Mouse (Mus musculus) CH12.LX (cell line): ENCODE measurements around the gene Nova2. TPM values are rescaled to one million over a fixed set of nuclear protein-coding genes. Genes with fewer than 3 reads are reported as not detected.

Experiments used
- DNase-seq: peaks from one replicate; pipeline ENCODE4 v3.0.0-alpha.2; 2013; ENCODE audit errors: extremely low read depth
- H3K27ac ChIP-seq: 2 replicates; pipeline ENCODE4 v1.5.1; 2012; ENCODE audit warnings: low read depth, mild to moderate bottlenecking, control low read depth, moderate library complexity; ENCODE audit not compliant: insufficient read depth
- H3K27me3 ChIP-seq: replicated peaks from 2 replicates; pipeline ENCODE3; 2012; ENCODE audit warnings: inconsistent platforms
- H3K36me3 ChIP-seq, 2 experiments: replicated peaks in 1 of 2; 2 replicates each; pipeline versions ENCODE3 to v1.6.1; 2012; ENCODE audit warnings: inconsistent platforms in 1 of 2, low read length in 1 of 2, mild to moderate bottlenecking in 1 of 2, mixed read lengths in 1 of 2, moderate library complexity in 1 of 2; ENCODE audit not compliant: control insufficient read depth in 1 of 2, insufficient read depth in 1 of 2
- H3K4me1 ChIP-seq, 2 experiments: 2 replicates each; pipeline ENCODE4 v1.6.1; 2012; ENCODE audit warnings: inconsistent platforms in 1 of 2, moderate library complexity in 1 of 2; ENCODE audit not compliant: insufficient read depth in 2 of 2, control insufficient read depth in 1 of 2
- H3K4me2 ChIP-seq: 2 replicates; pipeline ENCODE4 v1.6.1; 2012; ENCODE audit warnings: low read depth, mild to moderate bottlenecking, control low read depth; ENCODE audit not compliant: poor library complexity, insufficient read depth, severe bottlenecking
- H3K4me3 ChIP-seq, 3 experiments: fragments of 150-350 bp in 1 of 3; sonication (generic) in 1 of 3; replicated peaks in 1 of 3; 2 replicates each; pipeline versions ENCODE3 to v1.5.1; 2011 to 2012; ENCODE audit warnings: low read depth in 2 of 3, low read length in 2 of 3, mild to moderate bottlenecking in 2 of 3, moderate library complexity in 2 of 3, control low read depth in 1 of 3, improper control_type of control experiment in 1 of 3, inconsistent platforms in 1 of 3, mixed read lengths in 1 of 3; ENCODE audit not compliant: poor library complexity in 1 of 3
- H3K79me2 ChIP-seq: replicated peaks from 2 replicates; pipeline ENCODE4 v1.6.1; 2012; ENCODE audit warnings: mild to moderate bottlenecking, moderate library complexity; ENCODE audit not compliant: control insufficient read depth, poor library complexity, insufficient read depth, severe bottlenecking; ENCODE audit errors: extremely low read depth
- H3K9ac ChIP-seq: 2 replicates; pipeline ENCODE4 v1.6.1; 2012; ENCODE audit warnings: low read depth, mild to moderate bottlenecking, control low read depth, moderate library complexity; ENCODE audit not compliant: insufficient read depth
- H3K9me3 ChIP-seq: replicated peaks from 2 replicates; pipeline ENCODE3; 2012; ENCODE audit warnings: low read length, inconsistent platforms, mixed read lengths
- BHLHE40 ChIP-seq: IDR thresholded peaks from 2 replicates; pipeline ENCODE4 v1.6.1; 2011; ENCODE audit warnings: mild to moderate bottlenecking, low read depth, low read length, improper control_type of control experiment
- CHD1 ChIP-seq: IDR thresholded peaks from 2 replicates; pipeline ENCODE4 v1.6.1; 2012; ENCODE audit warnings: low read depth, low read length, improper control_type of control experiment, inconsistent platforms
- CTCF ChIP-seq, 2 experiments: IDR thresholded peaks in 1 of 2; conservative IDR thresholded peaks in 1 of 2; 2 replicates each; pipeline ENCODE4 v1.5.1; 2011 to 2012; ENCODE audit warnings: low read depth in 2 of 2, low read length in 2 of 2, improper control_type of control experiment in 1 of 2, inconsistent platforms in 1 of 2, mild to moderate bottlenecking in 1 of 2, moderate library complexity in 1 of 2
- EP300 ChIP-seq: IDR thresholded peaks from 2 replicates; pipeline ENCODE4 v1.6.1; 2011; ENCODE audit warnings: low read length, improper control_type of control experiment
- JUN ChIP-seq: IDR thresholded peaks from 2 replicates; pipeline ENCODE4 v1.6.1; 2011; ENCODE audit warnings: low read depth, mild to moderate bottlenecking, low read length, improper control_type of control experiment, moderate library complexity; ENCODE audit not compliant: insufficient read depth
- JUND ChIP-seq: conservative IDR thresholded peaks from 2 replicates; pipeline ENCODE4 v1.6.1; 2011; ENCODE audit warnings: low read depth, low read length, improper control_type of control experiment
- KAT2A ChIP-seq: IDR thresholded peaks from 2 replicates; pipeline ENCODE4 v1.6.1; 2012; ENCODE audit warnings: low read length, improper control_type of control experiment, inconsistent platforms; ENCODE audit not compliant: insufficient replicate concordance
- MAFK ChIP-seq: IDR thresholded peaks from 2 replicates; pipeline ENCODE4 v1.6.1; 2011; ENCODE audit warnings: low read length, improper control_type of control experiment; ENCODE audit not compliant: insufficient replicate concordance
- MAX ChIP-seq: IDR thresholded peaks from 2 replicates; pipeline ENCODE4 v1.6.1; 2011; ENCODE audit warnings: low read length, improper control_type of control experiment
- MAZ ChIP-seq: IDR thresholded peaks from 2 replicates; pipeline ENCODE4 v1.6.1; 2012; ENCODE audit warnings: low read depth, mild to moderate bottlenecking, inconsistent platforms, low read length, improper control_type of control experiment, moderate library complexity
- MEF2A ChIP-seq: IDR thresholded peaks from 2 replicates; pipeline ENCODE4 v1.6.1; 2014; ENCODE audit warnings: low read depth, mild to moderate bottlenecking, inconsistent platforms, low read length, improper control_type of control experiment, borderline replicate concordance
- MYC ChIP-seq: IDR thresholded peaks from 2 replicates; pipeline ENCODE4 v1.6.1; 2011; ENCODE audit warnings: low read depth, mild to moderate bottlenecking, improper control_type of control experiment, low read length
- NELFE ChIP-seq: IDR thresholded peaks from 2 replicates; pipeline ENCODE4 v1.6.1; 2011; ENCODE audit warnings: low read depth, low read length, improper control_type of control experiment
- RAD21 ChIP-seq: IDR thresholded peaks from 2 replicates; pipeline ENCODE4 v1.6.1; 2011; ENCODE audit warnings: low read depth, mild to moderate bottlenecking, low read length, improper control_type of control experiment, moderate library complexity
- RCOR1 ChIP-seq: conservative IDR thresholded peaks from 2 replicates; pipeline ENCODE4 v1.6.1; 2012; ENCODE audit warnings: low read depth, mild to moderate bottlenecking, inconsistent platforms, low read length, improper control_type of control experiment
- SMC3 ChIP-seq: IDR thresholded peaks from 2 replicates; pipeline ENCODE4 v1.6.1; 2011; ENCODE audit warnings: low read depth, low read length, improper control_type of control experiment
- TBP ChIP-seq: conservative IDR thresholded peaks from 2 replicates; pipeline ENCODE4 v1.6.1; 2011; ENCODE audit warnings: low read depth, low read length, improper control_type of control experiment
- ZC3H11A ChIP-seq: IDR thresholded peaks from 2 replicates; pipeline ENCODE4 v1.6.1; 2012; ENCODE audit warnings: low read depth, mild to moderate bottlenecking, inconsistent platforms, low read length, improper control_type of control experiment
- ZKSCAN1 ChIP-seq: IDR thresholded peaks from 2 replicates; pipeline ENCODE4 v1.6.1; 2012; ENCODE audit warnings: low read depth, inconsistent platforms, low read length, improper control_type of control experiment, borderline replicate concordance
- ZMIZ1 ChIP-seq: IDR thresholded peaks from 2 replicates; pipeline ENCODE4 v1.6.1; 2012; ENCODE audit warnings: low read depth, mild to moderate bottlenecking, inconsistent platforms, low read length, improper control_type of control experiment
- dilution Hi-C: fragments of 300-500 bp; cut with MboI; formaldehyde crosslinking; loops from 2 replicates; pipeline ENCODE4 v1.14.3; 2020; ENCODE audit warnings: low sequenced_read_pairs; ENCODE audit not compliant: extremely low pct_unique_long_range_greater_than_20kb, extremely low pct_ligation_motif_present
- in situ Hi-C: fragments of 300-500 bp; cut with MboI; formaldehyde crosslinking; loops from 3 replicates; pipeline ENCODE4 v1.14.3; 2019; ENCODE audit warnings: low sequenced_read_pairs, low pct_ligation_motif_present, low pct_unique_long_range_greater_than_20kb, mixed read lengths
- polyA plus RNA-seq: library from polyadenylated mRNA; unstranded; fragments of >175 nt; gene quantifications from 2 replicates; pipeline ENCODE4 v1.2.1, GENCODE M21; 2012; ENCODE audit warnings: low read depth; ENCODE audit not compliant: insufficient read length
- total RNA-seq, 2 experiments: library from RNA; depleted of rRNA; stranded (reverse); fragments of 300-350 nt in 1 of 2; fragments of >200 nt in 1 of 2; gene quantifications; 2 replicates each; pipeline ENCODE4 v1.2.3; 2012 to 2014

Gene Nova2
- total and polyA plus RNA-seq, 3 experiments: 0.04 TPM; not detected in 2

DNA sequence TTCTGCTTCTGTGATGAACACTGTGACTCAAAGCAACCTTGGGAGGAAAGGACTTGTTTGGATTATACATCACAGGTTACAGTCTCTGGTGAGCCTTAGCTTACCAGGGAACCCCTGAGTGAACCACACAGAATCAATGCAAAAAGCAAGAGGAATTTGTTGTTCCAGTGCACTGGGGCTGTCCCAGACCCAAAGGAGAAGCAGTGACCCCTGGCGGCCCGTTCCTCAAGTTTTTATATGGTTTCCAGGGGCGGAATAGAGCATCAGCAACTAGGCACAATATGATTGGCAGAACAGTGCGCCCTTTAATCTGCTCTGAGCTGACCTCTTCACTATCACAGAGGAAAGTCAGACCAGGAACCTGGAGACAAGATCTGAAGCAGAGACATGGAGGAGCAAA is 9.4 kb upstream of the Nova2 start:
- dilution Hi-C loops: no loop called here
- Histone ChIP-seq H3K27ac (no peak overlapping the region), H3K36me3 (no peaks in the 10 kb centered on the region), H3K9me3 (peaks cover 1% of the 10 kb centered on the region), H3K9ac (no peak overlapping the region), H3K4me3 (no peak overlapping the region), H3K79me2 (no peaks in the 10 kb centered on the region)
- DNase-seq: peak; percentile 41
- no peak for TF ChIP-seq BHLHE40
- peak; percentile 47 for TF ChIP-seq SMC3
- TF ChIP-seq RAD21: peak; percentile 27
- no peak for TF ChIP-seq MEF2A
- no peak for TF ChIP-seq JUN
- TF ChIP-seq MAZ: no peak
- no peak for TF ChIP-seq RCOR1
- no peak for TF ChIP-seq CHD1
- no peak for TF ChIP-seq MYC
- no peak for TF ChIP-seq ZMIZ1
- TF ChIP-seq CTCF (conservative IDR thresholded peaks at IDR 0.05 in 1 of 2, IDR thresholded peaks at IDR 0.05 in 1 of 2; ENCODE audit: low read depth in 2 of 2, low read length in 2 of 2): peak in 1 of 2 experiments; percentile 60; a peak in 2 of 4 replicates
- no peak for TF ChIP-seq TBP
- TF ChIP-seq, all 38 proteins: peak for 3
- no peak overlapping the region for H3K4me2 ChIP-seq
- peaks cover under 1 to 6% of the 10 kb centered on the region in 2 experiments; a peak in 3 of 4 replicates for H3K4me1 ChIP-seq
- in situ Hi-C loops: loop anchor here (10.0 kb wide), 1 partner anchor 59 kb away; no protein-coding TSS in a partner anchor
- peaks cover 65% of the 10 kb centered on the region for H3K27me3 ChIP-seq

DNA sequence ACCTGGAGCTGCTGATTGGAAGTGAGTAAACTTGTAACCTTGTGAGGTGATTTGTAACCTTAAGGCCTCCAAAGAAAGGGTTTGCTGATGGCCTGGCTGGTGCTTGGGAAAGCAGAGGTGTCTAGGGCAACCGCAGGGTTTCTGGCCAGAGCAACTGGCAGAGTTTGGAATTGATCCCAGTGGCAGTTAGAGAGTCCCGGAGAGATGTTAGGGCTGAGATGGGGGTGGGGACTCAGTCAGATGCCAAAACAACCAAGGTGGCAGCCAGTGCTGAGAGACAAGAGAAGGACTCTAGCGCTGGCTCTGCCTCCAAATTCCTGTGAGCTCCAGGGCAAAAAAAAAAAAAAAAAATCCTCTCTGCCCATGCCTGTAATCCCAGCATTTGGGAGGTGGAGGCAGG is 7.8 kb upstream of the Nova2 start:
- H3K4me3 ChIP-seq: no peak overlapping the region
- dilution Hi-C loops (no loop called here), in situ Hi-C loops (loop anchor here (10.0 kb wide), 1 partner anchor 57 kb away; no protein-coding TSS in a partner anchor)
- H3K4me1 ChIP-seq: peaks cover 0 to 6% of the 10 kb centered on the region in 2 experiments; a peak in 2 of 4 replicates
- H3K79me2 ChIP-seq: no peaks in the 10 kb centered on the region
- no peak overlapping the region for H3K9ac ChIP-seq
- H3K36me3 ChIP-seq: no peaks in the 10 kb centered on the region
- peaks cover 1% of the 10 kb centered on the region for H3K9me3 ChIP-seq
- TF ChIP-seq MAX (no peak), KAT2A (no peak), JUND (no peak), EP300 (no peak), ZC3H11A (no peak), NELFE (no peak), ZKSCAN1 (no peak), CHD1 (no peak), MAFK (no peak)
- H3K4me2 ChIP-seq: no peak overlapping the region
- DNase-seq: no peak
- H3K27me3 ChIP-seq: peaks cover 73% of the 10 kb centered on the region
- H3K27ac ChIP-seq: no peak overlapping the region
